10 mouse cellular contexts compared by ENCODE assay signal in the genomic region with DNA sequence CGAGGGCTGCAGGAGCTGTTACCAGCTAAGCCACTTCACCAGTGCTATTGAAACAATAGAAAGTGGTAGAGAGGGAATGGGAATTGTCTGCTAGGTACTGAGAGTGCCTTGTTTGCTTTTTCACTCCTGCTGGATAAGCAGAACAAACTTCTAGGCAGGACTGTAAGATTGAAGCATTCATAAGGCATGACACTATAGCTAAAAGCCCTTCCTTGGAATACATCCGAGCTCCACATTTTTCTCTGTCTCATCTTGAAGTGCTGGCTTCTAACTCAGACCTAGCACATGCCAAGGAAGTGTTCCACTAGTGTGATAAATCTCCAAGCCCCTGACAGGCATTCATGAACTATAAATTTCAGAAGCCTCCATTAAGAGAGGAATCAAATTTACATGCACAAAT.
"Had no signal": no experiment of that assay in that cellular context is flagged by ENCODE, and none has a peak within 500 bp of the region (broad histone marks: within the 10 kb centered on the region; RNA-seq: fewer than 3 reads in every experiment).

No protein-coding gene starts in this region.

- H3K27me3 ChIP-seq: liver, embryonic 15.5 days had no signal

- H3K9ac ChIP-seq: liver, embryonic 15.5 days; midbrain, embryonic 12.5 days had no signal

- H3K4me2 ChIP-seq: liver, embryonic 11.5 days; liver, embryonic 15.5 days; midbrain, embryonic 12.5 days had no signal

- H3K36me3 ChIP-seq: limb, embryonic 10.5 days; liver, embryonic 15.5 days; midbrain, embryonic 12.5 days had no signal

- H3K27ac ChIP-seq: left cerebral cortex, adult 2 months; limb, embryonic 10.5 days; liver, embryonic 15.5 days; macrophage; midbrain, embryonic 12.5 days had no signal

- DNase-seq: lung, adult 2 months; right cerebral cortex, postnatal 14 days; thymus, postnatal 4 days had no signal

- H3K4me3 ChIP-seq: left cerebral cortex, adult 2 months; limb, embryonic 10.5 days; liver, embryonic 15.5 days; megakaryocyte, embryonic 14.5 days; midbrain, embryonic 12.5 days had no signal

- H3K9me3 ChIP-seq: limb, embryonic 10.5 days; liver, embryonic 15.5 days; megakaryocyte, embryonic 14.5 days; midbrain, embryonic 12.5 days had no signal
